9 mouse cellular contexts compared by ENCODE assay signal in genomic region chr9:32715806-32716466, GRCm38 (mm10).
DNase-seq lines count a peak whose midpoint lies in the region; ATAC-seq and TF ChIP-seq lines count a peak whose summit lies in the region.
"Had no signal": no experiment of that assay in that cellular context is flagged by ENCODE, and none has a peak within 500 bp of the region (broad histone marks: within the 10 kb centered on the region; RNA-seq: fewer than 3 reads in every experiment).

No protein-coding gene starts in this region.

- H3K36me3 ChIP-seq in forebrain, embryonic 12.5 days (replicated peaks), result no peaks in the 10 kb centered on the region
- no peaks in the 10 kb centered on the region for H3K36me3 ChIP-seq in hindbrain, embryonic 12.5 days
- no peaks in the 10 kb centered on the region for H3K36me3 ChIP-seq in lung, embryonic 14.5 days (ENCODE audit: insufficient read depth)
- H3K36me3 ChIP-seq in stomach, embryonic 16.5 days (ENCODE audit: control insufficient read depth, insufficient read depth, low read length), result no peaks in the 10 kb centered on the region

- WGBS in forebrain, embryonic 12.5 days, result 17% methylated on average over 9 of the region's 9 CpGs
- WGBS in hindbrain, embryonic 12.5 days, result 12% methylated on average over 9 of the region's 9 CpGs
- WGBS in lung, embryonic 14.5 days, result 58% methylated on average over 9 of the region's 9 CpGs
- WGBS in stomach, embryonic 16.5 days, result 55% methylated on average over 9 of the region's 9 CpGs

- H3K27ac ChIP-seq in forebrain, embryonic 12.5 days, result no peak overlapping the region
- no peak overlapping the region for H3K27ac ChIP-seq in hindbrain, embryonic 12.5 days
- peak overlapping the region; percentile 51; the same call in 1 of the 2 replicates for H3K27ac ChIP-seq in lung, embryonic 14.5 days (ENCODE audit: low read depth)
- H3K27ac ChIP-seq in stomach, embryonic 16.5 days (ENCODE audit: low read length), result peak overlapping the region; percentile 19
- H3K27ac ChIP-seq: liver, embryonic 14.5 days had no signal

- peak; percentile 52 for DNase-seq in adrenal gland, adult 2 months
- no peak for DNase-seq in adrenal gland, adult 18-20 months (ENCODE audit: low spot score in 2 of 2)
- DNase-seq in adrenal gland, postnatal 10 days, result peak; percentile 29
- peak; percentile 77 for DNase-seq in lung, embryonic 14.5 days
- DNase-seq in right cerebral cortex, postnatal 25 days, result no peak

- H3K4me3 ChIP-seq in forebrain, embryonic 12.5 days (replicated peaks), result no peak overlapping the region
- H3K4me3 ChIP-seq in hindbrain, embryonic 12.5 days, result no peak overlapping the region
- no peak overlapping the region for H3K4me3 ChIP-seq in lung, embryonic 14.5 days (ENCODE audit: low read depth, low read length)
- no peak overlapping the region for H3K4me3 ChIP-seq in stomach, embryonic 16.5 days (replicated peaks; ENCODE audit: low read length)

- peak; percentile 46; the same call in 1 of the 2 replicates for ATAC-seq in forebrain, embryonic 12.5 days (ENCODE audit: low FRiP score)
- peak; percentile 52; the same call in 1 of the 2 replicates for ATAC-seq in hindbrain, embryonic 12.5 days (ENCODE audit: low FRiP score)
- peak; percentile 68 for ATAC-seq in lung, embryonic 14.5 days (ENCODE audit: insufficient read depth)
- peak; percentile 66 for ATAC-seq in stomach, embryonic 16.5 days (ENCODE audit: insufficient read depth, low FRiP score)

- no peak overlapping the region for H3K4me2 ChIP-seq in forebrain, embryonic 12.5 days
- H3K4me2 ChIP-seq in hindbrain, embryonic 12.5 days (replicated peaks), result no peak overlapping the region
- peak overlapping the region; percentile 13; the same call in 1 of the 2 replicates for H3K4me2 ChIP-seq in lung, embryonic 14.5 days
- H3K4me2 ChIP-seq in stomach, embryonic 16.5 days (ENCODE audit: low read depth, low read length), result no peak overlapping the region

- peaks cover 18% of the 10 kb centered on the region for H3K4me1 ChIP-seq in forebrain, embryonic 12.5 days
- peaks cover 35% of the 10 kb centered on the region for H3K4me1 ChIP-seq in hindbrain, embryonic 12.5 days
- peaks cover 53% of the 10 kb centered on the region for H3K4me1 ChIP-seq in lung, embryonic 14.5 days (ENCODE audit: insufficient read depth)
- H3K4me1 ChIP-seq in stomach, embryonic 16.5 days (ENCODE audit: control insufficient read depth, insufficient read depth, low read length), result peaks cover 52% of the 10 kb centered on the region

- no peak for TF ChIP-seq CTCF in lung, embryonic 14.5 days (IDR thresholded peaks at IDR 0.05; ENCODE audit: low read depth)

- no peaks in the 10 kb centered on the region for H3K9me3 ChIP-seq in forebrain, embryonic 12.5 days
- H3K9me3 ChIP-seq in hindbrain, embryonic 12.5 days (replicated peaks), result peaks cover 3% of the 10 kb centered on the region; the same call in 1 of the 2 replicates
- H3K9me3 ChIP-seq in lung, embryonic 14.5 days (ENCODE audit: low read depth, low read length), result no peaks in the 10 kb centered on the region
- no peaks in the 10 kb centered on the region for H3K9me3 ChIP-seq in stomach, embryonic 16.5 days (replicated peaks; ENCODE audit: control insufficient read depth, low read length)

- no peak overlapping the region for H3K9ac ChIP-seq in forebrain, embryonic 12.5 days
- no peak overlapping the region for H3K9ac ChIP-seq in hindbrain, embryonic 12.5 days
- H3K9ac ChIP-seq in lung, embryonic 14.5 days, result no peak overlapping the region
- no peak overlapping the region for H3K9ac ChIP-seq in stomach, embryonic 16.5 days (ENCODE audit: low read length)
- H3K9ac ChIP-seq: liver, embryonic 14.5 days had no signal

- H3K27me3 ChIP-seq in forebrain, embryonic 12.5 days, result peaks cover 39% of the 10 kb centered on the region
- peaks cover 48% of the 10 kb centered on the region for H3K27me3 ChIP-seq in hindbrain, embryonic 12.5 days
- H3K27me3 ChIP-seq in lung, embryonic 14.5 days (ENCODE audit: insufficient read depth, low read length), result no peaks in the 10 kb centered on the region
- no peaks in the 10 kb centered on the region for H3K27me3 ChIP-seq in stomach, embryonic 16.5 days (ENCODE audit: control insufficient read depth, insufficient read depth, low read length)

Comparison
In these comparisons a context has a peak if more than half of its experiments do, and no peak if none do; other contexts are left out.
1. DNase-seq: peak in adrenal gland, adult 2 months (single experiment), adrenal gland, postnatal 10 days (single experiment) and lung, embryonic 14.5 days (single experiment); none in adrenal gland, adult 18-20 months (0 of 2) and right cerebral cortex, postnatal 25 days (single experiment).
2. H3K27ac ChIP-seq: peak in lung, embryonic 14.5 days (single experiment) and stomach, embryonic 16.5 days (single experiment); none in forebrain, embryonic 12.5 days (single experiment) and hindbrain, embryonic 12.5 days (single experiment).
3. Peak in every context shown above with its lines, with median percentiles within 50 percentile points of each other: ATAC-seq.